Mouse (Mus musculus): ENCODE measurements around the gene Spata31d1b.

The Spata31d1b gene

GRCm38 (mm10) chr13:59750310-59750709 lies 38.2 kb downstream of the Spata31d1b start:
- DNase-seq (ENCODE audit: low spot score): no peak

- no peak for DNase-seq (ENCODE audit: low spot score)
Observed at GRCm38 (mm10) chr13:59756906-59757305, 44.8 kb downstream of the Spata31d1b start.

GRCm38 (mm10) chr13:59762791-59763190 lies 50.7 kb downstream of the Spata31d1b start:
- DNase-seq (ENCODE audit: low spot score): no peak

- DNase-seq (ENCODE audit: low spot score): no peak
Observed at GRCm38 (mm10) chr13:59766786-59767515, 54.9 kb downstream of the Spata31d1b start.

- DNase-seq (ENCODE audit: low spot score): no peak
Observed at GRCm38 (mm10) chr13:59768531-59768930, 56.4 kb downstream of the Spata31d1b start.
